Mouse (Mus musculus) central nervous system, embryonic 18 days (tissue): ENCODE data around the gene Plod3. TPM values are rescaled to one million over a fixed set of nuclear protein-coding genes. Genes with fewer than 3 reads are reported as not detected.

Experiments
- polyA plus RNA-seq: library from polyadenylated mRNA; depleted of rRNA; stranded (reverse); fragments of >200 nt; gene quantifications from 2 replicates; pipeline ENCODE4 v1.2.3, GENCODE M21; 2012; rRNA removed

Gene Plod3
- 66.9 and 71.5 TPM in 2 replicates for polyA plus RNA-seq

GRCm38 (mm10) chr5:136986695-136987137 is at the start of gene Plod3:
Plod3 (plus strand) TSS chr5:136987019.

GRCm38 (mm10) chr5:136953015-136953414 is 33.8 kb upstream of the Plod3 start, which contains the start of gene Fis1:
Fis1 (plus strand) TSS chr5:136953275.

GRCm38 (mm10) chr5:136966331-136966730 is 20.5 kb upstream of the Plod3 start, which contains the start of gene Cldn15:
Cldn15 (plus strand) TSS chr5:136966616.

GRCm38 (mm10) chr5:136987934-136988271 is 1.1 kb downstream of the Plod3 start, which contains the start of gene Znhit1:
Znhit1 (minus strand) TSS chr5:136988021.

GRCm38 (mm10) chr5:137026092-137026491 is 39.3 kb downstream of the Plod3 start, which contains the start of gene Vgf:
Vgf (plus strand) TSS chr5:137026392.

GRCm38 (mm10) chr5:137045402-137046323 is 58.8 kb downstream of the Plod3 start, which contains the start of gene Ap1s1:
Ap1s1 (minus strand) TSS chr5:137046135.

Other genes starting within 250 kb of the Plod3 start
- 32.1 and 39.8 TPM in 2 replicates for gene Col26a1, start 103.8 kb upstream of the Plod3 start, polyA plus RNA-seq
- gene Ift22, start 78.9 kb upstream of the Plod3 start, polyA plus RNA-seq = 57.8 and 62.2 TPM in 2 replicates
- 300 and 324 TPM in 2 replicates for gene Fis1, start 33.7 kb upstream of the Plod3 start, polyA plus RNA-seq
- 0.35 and 0.51 TPM in 2 replicates for gene Cldn15, start 20.4 kb upstream of the Plod3 start, polyA plus RNA-seq
- gene Znhit1, start 1.0 kb downstream of the Plod3 start, polyA plus RNA-seq = 119 and 122 TPM in 2 replicates
- 29.9 and 31.7 TPM in 2 replicates for gene Vgf, start 39.4 kb downstream of the Plod3 start, polyA plus RNA-seq
- 222 and 227 TPM in 2 replicates for gene Ap1s1, start 59.1 kb downstream of the Plod3 start, polyA plus RNA-seq
- 2.3 and 5.1 TPM in 2 replicates for gene Serpine1, start 85.2 kb downstream of the Plod3 start, polyA plus RNA-seq
- 1.0 and 1.1 TPM in 2 replicates for gene Trim56, start 129.2 kb downstream of the Plod3 start, polyA plus RNA-seq
- gene Muc3, start 162.3 kb downstream of the Plod3 start, polyA plus RNA-seq = not detected in 2 replicates
- gene Muc3a, start 225.4 kb downstream of the Plod3 start, polyA plus RNA-seq = 2.2 and 2.3 TPM in 2 replicates